Mouse (Mus musculus) layer of hippocampus, postnatal 14 days (tissue): ENCODE data around the gene Zfp706. TPM values are rescaled to one million over a fixed set of nuclear protein-coding genes. Genes with fewer than 3 reads are reported as not detected.

ENCODE experiments used
- DNase-seq, 2 experiments: peaks; one replicate each; pipeline ENCODE4 v3.0.0; 2021 to 2022; ENCODE audit warnings: low spot score in 2 of 2, mixed read lengths in 1 of 2
- long read RNA-seq, 2 experiments: library from polyadenylated mRNA; stranded (forward); transcript quantifications; one replicate each; pipeline ENCODE4 v2.0.0; 2021
- total RNA-seq, 2 experiments: library from RNA; stranded (reverse); gene quantifications; 2 replicates each; pipeline ENCODE4 v1.2.3; 2021

The Zfp706 gene
- total RNA-seq, result 100 to 1,000 TPM; 293 to 299 TPM
- long read RNA-seq, experiment 1, full-length matches to known transcripts, result 561 of 575 reads
- long read RNA-seq, experiment 1, partial matches to known transcripts, result 2 of 575 reads
- long read RNA-seq, experiment 1, other reads (novel, unspliced or antisense), result 12 of 575 reads
- long read RNA-seq, experiment 2, full-length matches to known transcripts, result 728 of 751 reads
- long read RNA-seq, experiment 2, partial matches to known transcripts, result 3 of 751 reads
- long read RNA-seq, experiment 2, other reads (novel, unspliced or antisense), result 20 of 751 reads

- peak; percentile 96 to 98 for DNase-seq
Observed at GRCm38 (mm10) chr15:37007233-37007958, at the start of gene Zfp706. TSS of gene Zfp706 (minus strand) at chr15:37007773.

DNA sequence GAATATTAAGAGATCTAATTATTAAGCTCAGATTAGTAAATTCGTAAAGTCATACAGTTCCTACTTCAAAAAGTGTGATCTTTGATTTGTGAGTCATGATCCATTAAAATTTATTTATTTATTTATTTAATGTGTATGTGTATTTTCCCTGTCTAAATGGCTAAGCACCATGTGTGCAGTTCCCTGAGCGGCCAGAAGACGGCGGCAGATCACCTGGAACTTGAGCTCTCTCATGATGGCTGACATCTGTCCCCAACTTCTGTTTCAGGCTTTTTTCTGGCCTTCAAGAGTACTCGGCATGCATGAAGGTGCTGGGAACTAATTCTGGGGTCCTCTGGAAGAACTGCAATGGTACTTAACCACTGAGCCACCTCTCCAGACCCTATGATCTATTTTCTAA, 47.0 kb upstream of the Zfp706 start:
- DNase-seq, result no peak

DNA sequence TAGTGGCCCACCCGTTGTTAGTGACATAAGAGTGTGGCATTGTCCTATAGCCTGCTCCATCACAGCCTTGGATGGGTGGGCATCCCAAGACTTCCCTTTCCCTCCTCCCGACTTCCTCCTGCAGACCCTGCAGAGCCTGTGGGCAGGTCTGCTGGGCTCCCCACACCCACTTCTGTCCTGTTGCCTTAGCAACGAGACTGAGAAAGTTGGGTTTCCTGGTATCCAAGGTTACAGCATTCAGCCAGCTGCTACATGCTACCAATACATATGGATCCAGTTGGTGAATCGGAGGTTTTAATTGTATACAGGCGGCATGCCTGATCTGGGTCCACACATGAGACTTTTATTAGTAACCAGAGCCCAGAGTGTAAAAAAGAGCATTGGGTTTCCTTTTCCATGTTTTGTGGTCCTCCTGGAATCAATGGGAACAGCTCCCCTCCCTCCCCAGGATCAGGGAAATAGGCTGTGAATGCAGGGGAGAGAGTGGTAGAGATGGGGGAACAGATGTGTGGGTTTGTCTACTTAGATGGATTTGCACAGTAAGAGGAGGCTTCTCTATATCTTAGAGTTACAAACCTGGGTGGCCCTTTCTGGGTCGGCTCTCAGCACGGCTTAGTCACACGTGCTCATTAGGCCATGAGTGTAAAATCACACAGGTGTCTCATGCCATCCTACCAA, 45.7 kb upstream of the Zfp706 start:
- DNase-seq, result peak; percentile 46 to 80

- DNase-seq, result no peak
Observed at GRCm38 (mm10) chr15:37047403-37047802, 39.8 kb upstream of the Zfp706 start.

GRCm38 (mm10) chr15:37046586-37046985, 39.0 kb upstream of the Zfp706 start:
- no peak for DNase-seq

DNA sequence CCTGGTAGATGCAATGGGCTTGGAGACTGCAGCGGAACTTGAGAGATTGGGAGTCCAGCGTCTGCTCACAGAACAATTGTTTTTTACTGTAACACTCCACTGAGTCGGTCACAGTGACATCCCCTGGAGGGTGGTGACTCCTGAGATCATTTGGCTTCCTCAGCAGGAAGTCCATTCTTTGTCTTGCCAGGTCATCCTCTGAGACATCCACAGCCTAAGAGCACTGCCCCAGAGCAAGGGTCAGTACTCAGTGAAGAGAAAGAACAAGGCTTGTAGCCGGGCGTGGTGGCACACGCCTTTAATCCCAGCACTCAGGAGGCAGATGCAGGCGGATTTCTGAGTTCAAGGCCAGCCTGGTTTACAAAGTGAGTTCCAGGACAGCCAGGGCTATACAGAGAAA, 38.6 kb upstream of the Zfp706 start:
- DNase-seq, result no peak

- DNase-seq, result peak; percentile 58 to 73
Observed at GRCm38 (mm10) chr15:37045456-37045855, 37.9 kb upstream of the Zfp706 start.

DNA sequence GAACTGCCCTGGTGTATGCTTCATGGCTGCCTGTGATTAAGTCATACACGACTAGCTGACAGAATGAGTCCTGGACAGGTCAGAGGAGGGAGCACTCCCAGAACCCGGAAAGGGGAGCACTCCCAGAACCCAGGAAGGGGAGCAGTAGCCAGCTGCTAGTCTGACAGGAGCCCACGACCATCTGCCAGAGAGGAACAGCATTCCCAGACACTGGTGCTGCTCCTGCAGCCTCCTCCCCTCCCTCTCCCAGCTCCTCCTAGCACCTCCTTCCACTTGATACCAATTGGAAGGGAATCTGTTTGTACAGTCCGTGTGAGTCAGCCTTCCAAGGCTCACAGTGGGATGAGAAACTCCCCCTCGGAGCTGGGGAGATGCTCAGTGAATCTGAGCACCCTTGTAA, 35.0 kb upstream of the Zfp706 start:
- peak; percentile 57 for DNase-seq

GRCm38 (mm10) chr15:37041214-37041613, 33.6 kb upstream of the Zfp706 start:
- DNase-seq, result peak; percentile 60 to 76

GRCm38 (mm10) chr15:37038666-37039065, 31.1 kb upstream of the Zfp706 start:
- DNase-seq, result no peak

DNA sequence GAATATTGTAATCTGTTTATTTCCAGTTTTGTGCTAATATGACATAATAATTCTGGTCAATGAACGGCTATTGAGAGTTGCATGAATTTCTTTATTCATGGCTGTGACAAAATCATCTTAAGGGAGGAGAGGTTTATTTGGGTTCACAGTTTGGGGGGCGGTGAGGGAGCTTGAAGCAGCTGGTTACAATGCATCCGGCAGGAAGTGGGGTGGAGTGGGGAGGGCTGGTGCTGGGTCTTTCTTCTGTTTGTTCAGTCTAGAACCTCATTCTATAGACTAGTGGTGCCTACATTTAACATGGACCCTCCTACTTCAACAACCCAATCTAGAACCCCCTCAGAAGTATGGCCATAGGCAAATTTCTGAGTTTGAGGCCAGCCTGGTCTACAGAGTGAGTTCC, 30.1 kb upstream of the Zfp706 start:
- DNase-seq, result no peak

GRCm38 (mm10) chr15:37036481-37037156, 29.0 kb upstream of the Zfp706 start:
- peak; percentile 53 to 89 for DNase-seq

- DNase-seq, result no peak
Observed at GRCm38 (mm10) chr15:37034155-37034554, 26.6 kb upstream of the Zfp706 start.

- DNase-seq, result no peak
Observed at GRCm38 (mm10) chr15:37033431-37033830, 25.9 kb upstream of the Zfp706 start.

DNA sequence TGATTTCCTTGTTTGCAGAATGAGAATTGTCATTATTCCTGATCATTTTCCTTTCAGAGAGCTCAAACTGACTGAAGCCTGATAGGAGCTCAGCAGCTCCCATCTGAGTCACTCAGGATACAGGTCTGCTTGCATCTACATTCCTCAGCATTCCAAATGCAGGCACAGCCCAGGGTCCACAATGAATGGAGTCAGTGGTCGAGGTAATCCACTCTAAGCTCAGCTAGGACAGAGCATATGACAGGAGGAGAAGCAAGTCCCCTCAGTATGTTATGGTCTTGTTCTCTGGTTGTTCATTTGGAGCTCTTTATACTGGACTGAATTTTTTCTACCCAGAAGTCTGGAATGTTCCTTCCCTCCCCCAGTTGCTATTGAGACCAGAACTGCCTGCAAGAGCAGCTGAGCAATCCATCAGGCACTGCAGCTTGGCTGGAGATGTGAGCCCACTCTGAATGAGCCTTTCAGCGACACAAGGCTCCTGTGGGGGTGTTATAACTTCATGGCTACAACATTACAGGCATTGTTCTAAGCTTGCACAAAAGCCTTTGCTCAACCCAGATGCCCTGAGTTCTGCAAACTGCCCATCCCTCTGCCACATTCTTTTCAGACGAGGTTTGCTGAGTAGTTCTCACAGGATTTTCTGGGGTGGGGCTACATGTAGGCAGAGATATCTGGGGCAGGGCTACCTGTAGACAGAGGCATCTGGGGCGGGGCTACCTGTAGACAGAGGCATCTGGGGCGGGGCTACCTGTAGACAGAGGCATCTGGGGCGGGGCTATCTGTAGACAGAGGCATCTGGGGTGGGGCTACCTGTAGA, 24.0 kb upstream of the Zfp706 start:
- DNase-seq, result peak; percentile 63 to 81

GRCm38 (mm10) chr15:37030929-37031328, 23.4 kb upstream of the Zfp706 start:
- DNase-seq, result no peak

DNA sequence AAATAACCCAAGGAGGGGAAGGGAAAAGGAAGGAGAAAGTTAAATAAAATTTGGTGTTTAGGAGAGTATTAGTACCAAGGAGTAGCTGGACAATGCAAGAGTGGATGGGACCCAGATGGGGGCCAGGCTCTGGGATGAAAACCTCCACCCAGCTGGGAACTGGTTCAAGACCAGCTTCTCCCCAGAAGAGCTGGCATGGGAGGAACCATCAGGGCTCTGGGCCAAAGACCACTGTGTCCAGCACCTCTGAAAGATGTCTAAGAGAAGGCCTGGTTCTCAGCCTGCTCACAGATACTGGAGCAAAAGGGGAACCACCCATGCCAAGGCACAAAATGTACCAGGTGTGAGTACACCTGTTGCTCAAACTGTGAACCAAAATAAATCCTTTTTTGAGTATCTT, 20.4 kb upstream of the Zfp706 start:
- DNase-seq, result no peak

- DNase-seq, result no peak
Observed at GRCm38 (mm10) chr15:37026458-37026857, 18.9 kb upstream of the Zfp706 start.

DNA sequence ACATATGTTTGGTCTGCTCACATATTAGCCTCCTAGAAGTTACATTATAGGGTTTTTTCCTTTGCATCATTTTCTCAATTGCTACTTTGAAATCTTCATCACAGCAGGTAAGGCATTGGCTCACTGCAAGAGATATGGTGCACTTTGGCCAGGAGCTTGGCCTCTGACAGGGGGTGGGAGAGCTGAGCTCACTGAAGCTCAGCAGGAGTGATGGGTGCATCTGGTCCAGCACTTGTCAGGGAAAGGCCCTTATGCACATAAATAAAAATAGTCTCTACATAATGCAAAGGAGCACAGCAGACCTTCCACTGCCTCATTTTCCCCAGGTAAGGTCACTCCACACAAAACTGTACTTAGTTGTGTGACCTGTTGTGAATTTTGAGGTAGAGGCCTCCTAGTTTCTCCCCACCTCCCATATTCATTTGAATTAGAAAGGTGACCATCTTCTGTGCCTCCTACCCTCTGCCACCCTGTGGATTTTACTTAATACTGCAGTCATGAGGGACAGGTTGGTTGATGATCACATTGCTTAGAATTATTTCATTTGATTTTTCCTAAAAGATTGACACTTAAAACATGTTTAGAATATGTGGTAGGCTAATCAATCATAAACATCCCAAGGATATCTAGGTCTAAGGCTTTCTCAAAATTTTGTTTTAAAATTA, 13.1 kb upstream of the Zfp706 start:
- DNase-seq, result no peak

GRCm38 (mm10) chr15:37019434-37019833, 11.9 kb upstream of the Zfp706 start:
- no peak for DNase-seq
